Mouse (Mus musculus): Measurements from ENCODE around the gene Gramd1b. TPM values are rescaled to one million over a fixed set of nuclear protein-coding genes. Genes with fewer than 3 reads are reported as not detected.

The Gramd1b gene
- polyA plus RNA-seq, 1 experiment from 2014 or later = 5.2 TPM

GRCm38 (mm10) chr9:40344801-40345492 is 186.2 kb downstream of the Gramd1b start:
- Histone ChIP-seq H3K4me3 (replicated peaks) (no peak overlapping the region), H3K27me3 (no peaks in the 10 kb centered on the region), H3K4me2 (peak overlapping the region; percentile 63), H3K9me3 (no peaks in the 10 kb centered on the region), H3K4me1 (replicated peaks) (peaks cover 19% of the 10 kb centered on the region), H3K36me3 (no peaks in the 10 kb centered on the region), H3K9ac (replicated peaks) (no peak overlapping the region), H3K27ac (no peak overlapping the region)
- WGBS = 55% methylated on average over 10 of the region's 10 CpGs
- no peak for ATAC-seq (ENCODE audit: insufficient number of reproducible peaks, insufficient read depth, low FRiP score, low TSS enrichment, low read depth)

- H3K27me3 ChIP-seq = no peaks in the 10 kb centered on the region
- no peak overlapping the region for H3K27ac ChIP-seq
- H3K4me2 ChIP-seq = no peak overlapping the region
- 94% methylated on average over 7 of the region's 7 CpGs for WGBS
- no peaks in the 10 kb centered on the region for H3K9me3 ChIP-seq
- ATAC-seq (ENCODE audit: insufficient number of reproducible peaks, insufficient read depth, low FRiP score, low TSS enrichment, low read depth) = no peak
- no peak overlapping the region for H3K9ac ChIP-seq (replicated peaks)
- peaks cover 19% of the 10 kb centered on the region for H3K4me1 ChIP-seq (replicated peaks)
- H3K4me3 ChIP-seq (replicated peaks) = no peak overlapping the region
- H3K36me3 ChIP-seq = no peaks in the 10 kb centered on the region
Observed at GRCm38 (mm10) chr9:40343828-40344227, 187.4 kb downstream of the Gramd1b start.

- no peak for ATAC-seq (ENCODE audit: insufficient number of reproducible peaks, insufficient read depth, low FRiP score, low TSS enrichment, low read depth)
- Histone ChIP-seq H3K9me3 (no peaks in the 10 kb centered on the region), H3K4me3 (replicated peaks) (no peak overlapping the region), H3K4me2 (no peak overlapping the region), H3K4me1 (replicated peaks) (peaks cover 19% of the 10 kb centered on the region), H3K9ac (replicated peaks) (no peak overlapping the region), H3K27me3 (no peaks in the 10 kb centered on the region), H3K36me3 (no peaks in the 10 kb centered on the region), H3K27ac (no peak overlapping the region)
- WGBS = 87% methylated on average over 9 of the region's 9 CpGs
Observed at GRCm38 (mm10) chr9:40343053-40343652, 188.0 kb downstream of the Gramd1b start.

GRCm38 (mm10) chr9:40342101-40342500 is 189.1 kb downstream of the Gramd1b start:
- Histone ChIP-seq H3K36me3 (no peaks in the 10 kb centered on the region), H3K27ac (no peak overlapping the region), H3K9ac (replicated peaks) (no peak overlapping the region), H3K4me2 (no peak overlapping the region), H3K9me3 (no peaks in the 10 kb centered on the region), H3K4me3 (replicated peaks) (no peak overlapping the region), H3K4me1 (replicated peaks) (peaks cover 19% of the 10 kb centered on the region), H3K27me3 (no peaks in the 10 kb centered on the region)
- no peak for ATAC-seq (ENCODE audit: insufficient number of reproducible peaks, insufficient read depth, low FRiP score, low TSS enrichment, low read depth)
- 87% methylated on average over 7 of the region's 7 CpGs for WGBS

- Histone ChIP-seq H3K4me3 (replicated peaks) (no peak overlapping the region), H3K27me3 (no peaks in the 10 kb centered on the region), H3K27ac (no peak overlapping the region), H3K4me2 (no peak overlapping the region), H3K36me3 (no peaks in the 10 kb centered on the region), H3K9me3 (no peaks in the 10 kb centered on the region), H3K4me1 (replicated peaks) (peaks cover under 1% of the 10 kb centered on the region; the same call in 1 of the 2 replicates), H3K9ac (replicated peaks) (no peak overlapping the region)
- 78% methylated on average over 9 of the region's 9 CpGs for WGBS
- no peak for ATAC-seq (ENCODE audit: insufficient number of reproducible peaks, insufficient read depth, low FRiP score, low TSS enrichment, low read depth)
Observed at GRCm38 (mm10) chr9:40339578-40339977, 191.6 kb downstream of the Gramd1b start.

GRCm38 (mm10) chr9:40337131-40337820 is 193.9 kb downstream of the Gramd1b start:
- no peak for ATAC-seq (ENCODE audit: insufficient number of reproducible peaks, insufficient read depth, low FRiP score, low TSS enrichment, low read depth)
- Histone ChIP-seq H3K27ac (no peak overlapping the region), H3K9me3 (no peaks in the 10 kb centered on the region), H3K4me1 (replicated peaks) (no peaks in the 10 kb centered on the region), H3K27me3 (no peaks in the 10 kb centered on the region), H3K36me3 (no peaks in the 10 kb centered on the region), H3K4me3 (replicated peaks) (no peak overlapping the region), H3K9ac (replicated peaks) (no peak overlapping the region), H3K4me2 (no peak overlapping the region)
- 79% methylated on average over 4 of the region's 4 CpGs for WGBS

GRCm38 (mm10) chr9:40336701-40337100 is 194.5 kb downstream of the Gramd1b start:
- no peaks in the 10 kb centered on the region for H3K27me3 ChIP-seq
- H3K36me3 ChIP-seq = no peaks in the 10 kb centered on the region
- H3K4me1 ChIP-seq (replicated peaks) = no peaks in the 10 kb centered on the region
- 91% methylated on average over 5 of the region's 5 CpGs for WGBS
- no peak overlapping the region for H3K27ac ChIP-seq
- no peak overlapping the region for H3K4me2 ChIP-seq
- no peaks in the 10 kb centered on the region for H3K9me3 ChIP-seq
- H3K9ac ChIP-seq (replicated peaks) = no peak overlapping the region
- no peak overlapping the region for H3K4me3 ChIP-seq (replicated peaks)
- ATAC-seq (ENCODE audit: insufficient number of reproducible peaks, insufficient read depth, low FRiP score, low TSS enrichment, low read depth) = no peak

DNA sequence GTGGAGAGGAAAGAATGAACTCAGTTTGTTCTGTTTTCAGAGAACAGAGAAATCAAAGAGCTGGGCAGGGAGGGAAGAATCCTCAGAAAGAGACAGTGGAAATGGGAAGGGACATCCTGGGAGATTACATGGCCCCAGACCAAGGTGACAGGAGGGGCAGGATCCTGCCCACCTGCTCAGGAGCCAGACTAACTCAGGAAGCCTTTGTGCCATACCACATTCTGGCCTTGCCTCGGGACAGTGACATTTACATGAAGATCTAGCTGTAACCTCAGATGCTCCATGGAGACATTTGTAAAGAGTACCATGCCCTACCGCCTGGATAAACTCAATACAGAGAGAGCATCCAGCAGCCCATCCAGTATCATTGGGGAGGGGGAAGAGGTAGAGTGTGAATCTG is 196.6 kb downstream of the Gramd1b start:
- H3K36me3 ChIP-seq = no peaks in the 10 kb centered on the region
- ATAC-seq (ENCODE audit: insufficient number of reproducible peaks, insufficient read depth, low FRiP score, low TSS enrichment, low read depth) = no peak
- H3K4me1 ChIP-seq (replicated peaks) = no peaks in the 10 kb centered on the region
- H3K4me3 ChIP-seq (replicated peaks) = no peak overlapping the region
- no peak overlapping the region for H3K27ac ChIP-seq
- no peak overlapping the region for H3K9ac ChIP-seq (replicated peaks)
- H3K27me3 ChIP-seq = no peaks in the 10 kb centered on the region
- H3K4me2 ChIP-seq = no peak overlapping the region
- no peaks in the 10 kb centered on the region for H3K9me3 ChIP-seq
- 73% methylated on average over 2 of the region's 2 CpGs for WGBS

DNA sequence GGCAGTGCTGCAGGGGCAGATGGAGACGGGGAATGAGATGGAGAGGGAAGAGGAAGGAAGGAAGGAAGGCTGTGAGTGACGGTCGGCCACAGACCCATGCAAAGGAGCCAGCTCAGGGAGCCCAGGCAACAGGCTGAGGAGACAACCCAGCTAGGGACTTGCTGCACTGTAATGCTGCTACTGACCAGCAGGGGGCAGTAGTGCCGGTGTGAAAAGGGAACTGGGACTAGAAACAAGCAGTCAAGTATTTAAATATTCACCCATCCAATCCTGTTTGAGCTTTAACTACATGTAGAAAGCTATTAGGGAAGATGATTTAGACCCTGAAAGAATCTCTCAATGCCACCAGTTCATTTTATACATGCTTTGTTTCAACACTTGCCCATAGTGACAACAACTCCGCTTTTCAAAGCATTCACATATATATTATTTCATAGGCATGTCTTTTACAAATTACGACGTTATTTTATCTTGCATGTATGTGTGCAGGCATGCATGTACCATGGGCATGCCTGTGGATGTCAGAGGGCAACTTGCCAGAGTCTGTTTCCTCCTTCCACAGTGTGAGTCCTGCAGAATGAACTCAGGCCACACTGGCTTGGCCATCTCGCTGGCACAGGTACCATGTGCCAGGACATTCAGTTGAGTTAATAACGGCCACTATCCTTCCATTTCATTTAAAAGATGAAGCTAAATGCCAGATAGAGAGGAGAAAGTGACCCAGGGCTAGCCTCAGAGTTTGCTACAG is 197.4 kb downstream of the Gramd1b start:
- H3K4me3 ChIP-seq (replicated peaks) = no peak overlapping the region
- H3K4me2 ChIP-seq = no peak overlapping the region
- H3K9ac ChIP-seq (replicated peaks) = no peak overlapping the region
- ATAC-seq (ENCODE audit: insufficient number of reproducible peaks, insufficient read depth, low FRiP score, low TSS enrichment, low read depth) = no peak
- no peaks in the 10 kb centered on the region for H3K27me3 ChIP-seq
- H3K9me3 ChIP-seq = no peaks in the 10 kb centered on the region
- WGBS = 62% methylated on average over 9 of the region's 9 CpGs
- H3K36me3 ChIP-seq = no peaks in the 10 kb centered on the region
- no peak overlapping the region for H3K27ac ChIP-seq
- no peaks in the 10 kb centered on the region for H3K4me1 ChIP-seq (replicated peaks)

DNA sequence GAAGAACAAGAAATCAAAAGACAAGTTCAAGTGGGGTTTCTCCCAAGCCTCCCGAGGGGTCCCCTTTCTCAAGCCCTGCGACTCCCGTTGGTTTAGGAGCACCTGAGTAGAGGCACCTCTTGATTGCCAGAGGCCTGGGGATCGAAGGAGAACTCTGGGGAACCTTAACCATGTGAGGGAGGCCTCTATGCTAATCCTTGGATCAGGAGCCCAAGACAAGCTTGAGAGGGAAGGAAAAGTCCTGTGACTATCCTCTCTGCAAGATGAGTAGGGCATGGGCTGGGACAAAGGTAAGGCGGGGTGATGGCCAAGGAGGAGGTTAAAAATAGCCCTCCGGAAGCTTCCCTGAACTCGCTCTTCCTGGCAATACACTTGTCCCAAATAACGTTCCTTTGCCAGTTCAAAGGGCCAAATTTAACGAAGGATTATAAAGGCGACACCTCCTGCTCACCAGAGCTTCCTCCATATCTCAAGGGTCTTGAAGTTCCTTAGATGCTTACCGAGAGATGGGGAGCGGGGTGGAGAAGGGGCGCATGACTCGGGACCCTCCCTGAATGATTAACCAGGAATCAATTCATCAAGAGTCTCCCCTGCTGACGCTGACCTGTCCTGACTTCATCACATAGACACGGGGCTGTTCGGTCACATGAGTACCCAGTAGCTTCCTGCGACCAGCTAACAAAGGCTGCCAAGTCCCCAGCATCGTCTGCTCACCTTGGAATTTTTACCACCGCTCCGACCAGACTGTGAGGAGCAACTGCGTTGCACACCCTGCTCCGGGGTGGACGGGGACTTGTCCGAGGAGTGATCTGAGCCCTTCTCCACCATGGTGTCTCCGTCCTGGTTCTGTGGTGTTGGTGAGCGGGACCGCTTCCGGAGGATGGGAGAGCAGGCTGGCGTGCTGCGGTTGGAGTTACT is 198.2 kb downstream of the Gramd1b start:
- Histone ChIP-seq H3K4me3 (replicated peaks) (no peak overlapping the region), H3K9me3 (no peaks in the 10 kb centered on the region), H3K27ac (no peak overlapping the region), H3K9ac (replicated peaks) (no peak overlapping the region), H3K4me1 (replicated peaks) (no peaks in the 10 kb centered on the region), H3K4me2 (no peak overlapping the region), H3K36me3 (no peaks in the 10 kb centered on the region), H3K27me3 (no peaks in the 10 kb centered on the region)
- 84% methylated on average over 31 of the region's 31 CpGs for WGBS
- 0 out of 2 replicates have a peak, but pooled peaks have one; percentile 21 for ATAC-seq (ENCODE audit: insufficient number of reproducible peaks, insufficient read depth, low FRiP score, low TSS enrichment, low read depth)

All from limb, embryonic 12.5 days (tissue).